Mouse (Mus musculus) testis, adult 2 months (tissue): ENCODE results near the gene Ap5m1.

Experiments
- CTCF ChIP-seq: fragments of 200-500 bp; IDR thresholded peaks from 2 replicates; pipeline ENCODE4 v1.5.1; 2012; ENCODE audit warnings: low read depth, mild to moderate bottlenecking, inconsistent platforms, low read length, moderate library complexity; ENCODE audit not compliant: control insufficient read depth, insufficient read depth, insufficient replicate concordance
- POLR2A ChIP-seq: fragments of 200-500 bp; IDR thresholded peaks from 2 replicates; pipeline ENCODE4 v1.6.1; 2012; ENCODE audit warnings: low read depth, mild to moderate bottlenecking, inconsistent platforms, low read length, moderate library complexity; ENCODE audit not compliant: control insufficient read depth

DNA sequence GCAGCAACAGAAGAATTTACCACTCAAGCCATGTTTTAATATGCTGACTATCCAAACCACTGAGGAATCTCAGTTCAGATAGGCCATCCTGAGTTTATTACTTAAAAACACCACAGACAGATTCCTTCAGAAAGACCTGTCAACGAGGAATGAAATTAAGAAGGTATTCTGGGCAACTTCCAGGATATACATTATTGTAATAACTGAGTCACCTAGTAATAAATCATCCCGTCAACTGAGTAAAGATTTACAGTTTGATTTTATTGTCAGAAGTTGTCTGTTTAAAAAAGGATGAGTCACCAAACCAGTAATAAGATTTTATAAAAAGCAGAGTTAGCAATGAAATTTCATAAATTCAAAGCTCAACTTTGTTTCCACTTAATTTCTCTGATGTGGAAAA lies 2.1 kb upstream of the Ap5m1 start:
- TF ChIP-seq POLR2A (no peak), CTCF (no peak)
